Comparison of ENCODE assay signal across 8 mouse cellular contexts in the genomic region with DNA sequence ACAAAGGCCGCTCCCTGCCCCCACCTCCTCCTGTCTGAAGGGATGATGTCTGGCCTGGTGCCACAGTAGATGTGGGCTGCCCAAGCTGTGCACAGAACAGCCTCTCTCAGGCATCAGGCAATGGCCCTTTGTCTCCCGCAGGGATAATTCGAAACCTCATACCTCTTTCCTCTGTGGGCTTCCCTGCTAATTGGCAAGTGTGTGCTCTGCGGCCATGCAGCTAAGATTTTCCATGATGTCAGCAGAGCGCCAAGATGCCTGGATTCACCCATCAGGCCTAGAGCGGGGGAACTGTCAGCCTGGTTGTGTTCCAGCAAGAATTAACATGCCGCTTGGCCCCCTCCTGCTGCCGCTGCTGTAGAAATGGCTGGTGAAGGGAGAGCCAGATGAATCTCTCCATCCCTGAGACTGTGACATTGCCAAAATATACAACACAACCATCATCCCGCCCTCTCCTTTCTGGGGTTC. TPM values are rescaled to one million over a fixed set of nuclear protein-coding genes. Genes with fewer than 3 reads are reported as not detected.
A peak's percentile ranks its signal among the peaks of the same experiment; 100 is the strongest.
DNase-seq lines count a peak whose midpoint lies in the region; ATAC-seq and TF ChIP-seq lines count a peak whose summit lies in the region.

No protein-coding gene starts in this region.

- H3K9me3 ChIP-seq in embryonic facial prominence, embryonic 12.5 days, result no peaks in the 10 kb centered on the region
- H3K9me3 ChIP-seq in hindbrain, embryonic 10.5 days, result no peaks in the 10 kb centered on the region

- H3K4me3 ChIP-seq in thymus, adult 2 months (ENCODE audit: control insufficient read depth, insufficient read depth, low read length), result no peak overlapping the region
- no peak overlapping the region for H3K4me3 ChIP-seq in embryonic facial prominence, embryonic 12.5 days
- H3K4me3 ChIP-seq in hindbrain, embryonic 10.5 days, result peak overlapping the region; percentile 16; the same call in 1 of the 2 replicates
- H3K4me3 ChIP-seq in kidney, adult 2 months (ENCODE audit: insufficient read depth, low read depth, low read length), result no peak overlapping the region

- no peaks in the 10 kb centered on the region for H3K36me3 ChIP-seq in thymus, adult 2 months (ENCODE audit: control insufficient read depth, insufficient read depth, low read length)
- no peaks in the 10 kb centered on the region for H3K36me3 ChIP-seq in embryonic facial prominence, embryonic 12.5 days
- no peaks in the 10 kb centered on the region for H3K36me3 ChIP-seq in hindbrain, embryonic 10.5 days
- no peaks in the 10 kb centered on the region for H3K36me3 ChIP-seq in kidney, adult 2 months (ENCODE audit: control insufficient read depth, insufficient read depth, low read length)

- intact Hi-C loops in left cerebral cortex, postnatal 4 days (cut with DNase I), result loop anchor here (10.0 kb wide), 1 partner anchor 144 kb away; the partner anchor contains the start of gene Gm11733

- peak overlapping the region; percentile 23; the same call in 1 of the 2 replicates for H3K4me2 ChIP-seq in embryonic facial prominence, embryonic 12.5 days (replicated peaks)

- no peak overlapping the region for H3K9ac ChIP-seq in embryonic facial prominence, embryonic 12.5 days

- TF ChIP-seq POLR2A in thymus, adult 2 months (IDR thresholded peaks at IDR 0.05; ENCODE audit: control insufficient read depth, extremely low read depth, insufficient read depth, low read length, poor library complexity), result no peak
- no peak for TF ChIP-seq POLR2A in kidney, adult 2 months (IDR thresholded peaks at IDR 0.05; ENCODE audit: low read depth, low read length)

- peaks cover 8% of the 10 kb centered on the region; the same call in 1 of the 2 replicates for H3K4me1 ChIP-seq in thymus, adult 2 months (replicated peaks; ENCODE audit: control insufficient read depth, insufficient read depth, low read length)
- peaks cover 23% of the 10 kb centered on the region for H3K4me1 ChIP-seq in embryonic facial prominence, embryonic 12.5 days
- peaks cover 26% of the 10 kb centered on the region for H3K4me1 ChIP-seq in hindbrain, embryonic 10.5 days (replicated peaks)
- H3K4me1 ChIP-seq in kidney, adult 2 months (ENCODE audit: control insufficient read depth, insufficient read depth, low read length), result no peaks in the 10 kb centered on the region

- no peak overlapping the region for H3K27ac ChIP-seq in thymus, adult 2 months (ENCODE audit: control insufficient read depth, insufficient read depth, low read length)
- H3K27ac ChIP-seq in embryonic facial prominence, embryonic 12.5 days, result peak overlapping the region; percentile 71
- peak overlapping the region; percentile 75 for H3K27ac ChIP-seq in hindbrain, embryonic 10.5 days
- no peak overlapping the region for H3K27ac ChIP-seq in kidney, adult 2 months (ENCODE audit: insufficient read depth, low read depth, low read length)

- H3K27me3 ChIP-seq in thymus, adult 2 months (ENCODE audit: control insufficient read depth, insufficient read depth, low read length), result no peaks in the 10 kb centered on the region
- H3K27me3 ChIP-seq in embryonic facial prominence, embryonic 12.5 days, result peaks cover 7% of the 10 kb centered on the region; the same call in 1 of the 2 replicates
- H3K27me3 ChIP-seq in hindbrain, embryonic 10.5 days (ENCODE audit: insufficient read depth, poor library complexity, severe bottlenecking), result peaks cover 47% of the 10 kb centered on the region
- no peaks in the 10 kb centered on the region for H3K27me3 ChIP-seq in kidney, adult 2 months (replicated peaks; ENCODE audit: control insufficient read depth, insufficient read depth, low read length)

- WGBS in thymus, adult 2 months, result 90% methylated on average over 9 of the region's 9 CpGs
- WGBS in embryonic facial prominence, embryonic 12.5 days, result 10% methylated on average over 9 of the region's 9 CpGs
- 13% methylated on average over 9 of the region's 9 CpGs for WGBS in hindbrain, embryonic 10.5 days
- WGBS in kidney, adult 2 months, result 40% methylated on average over 9 of the region's 9 CpGs

- peak; percentile 65 for ATAC-seq in embryonic facial prominence, embryonic 12.5 days (ENCODE audit: insufficient number of reproducible peaks, insufficient read depth, low FRiP score, low TSS enrichment)

- peak; percentile 33 for DNase-seq in thymus, postnatal 14 days
- no peak for DNase-seq in thymus, adult 2 months
- DNase-seq in hindbrain, embryonic 10.5 days (ENCODE audit: low spot score), result no peak
- peak; percentile 79 for DNase-seq in left cerebral cortex, postnatal 4 days
- peak; percentile 74 for DNase-seq in right cerebral cortex, postnatal 25 days
- no peak for DNase-seq in kidney, adult 2 months
- DNase-seq in kidney, postnatal 36 days, result no peak

- no peak for TF ChIP-seq CTCF in thymus, adult 2 months (IDR thresholded peaks at IDR 0.05; ENCODE audit: borderline replicate concordance, control insufficient read depth, extremely low read depth, insufficient read depth, low read length, poor library complexity)
- TF ChIP-seq CTCF in kidney, adult 2 months (conservative IDR thresholded peaks at IDR 0.05; ENCODE audit: insufficient read depth, insufficient read length, low read depth, low read length), result no peak

RNA-seq across cellular contexts. Expression of gene Tnrc6c, which starts 25.7 kb away (rescaled TPM):
- 75.0 and 89.7 TPM in 2 replicates for polyA plus RNA-seq in thymus, adult 2 months (2012; rRNA removed)
- 23.9 and 26.1 TPM in 2 replicates for polyA plus RNA-seq in embryonic facial prominence, embryonic 12.5 days (2016; fragmentation: Nextera tagmentation; extraction: Ambion mirVana)
- 11.1 and 14.4 TPM in 2 replicates for polyA plus RNA-seq in hindbrain, embryonic 10.5 days (2016; fragmentation: Nextera tagmentation; extraction: Ambion mirVana)
- 10 to 100 TPM; 89.8 to 90.7 TPM for total RNA-seq in left cerebral cortex, postnatal 4 days (2021)
- 14.9 and 16.8 TPM in 2 replicates for polyA plus RNA-seq in kidney, adult 2 months (2012; rRNA removed)

Comparison
In these comparisons a context has a peak if more than half of its experiments do, and no peak if none do; other contexts are left out.
1. DNase-seq: peak in thymus, postnatal 14 days (single experiment), left cerebral cortex, postnatal 4 days (single experiment) and right cerebral cortex, postnatal 25 days (single experiment); none in thymus, adult 2 months (single experiment), hindbrain, embryonic 10.5 days (single experiment), kidney, adult 2 months (single experiment) and kidney, postnatal 36 days (0 of 2).
2. H3K27ac ChIP-seq: peak in embryonic facial prominence, embryonic 12.5 days (single experiment) and hindbrain, embryonic 10.5 days (single experiment); none in thymus, adult 2 months (single experiment) and kidney, adult 2 months (single experiment).